Mouse (Mus musculus) ES-E14 (cell line): ENCODE measurements around the gene Rbm5. TPM values are rescaled to one million over a fixed set of nuclear protein-coding genes. Genes with fewer than 3 reads are reported as not detected.

ENCODE experiments used
- DNase-seq: peaks from one replicate; pipeline ENCODE4 v3.0.0-alpha.2; 2013; ENCODE audit warnings: low read depth, low spot score
- H3K27ac ChIP-seq: 2 replicates; pipeline ENCODE4 v1.5.1; 2012; ENCODE audit warnings: low read depth, mild to moderate bottlenecking, low read length, moderate library complexity, mixed read lengths; ENCODE audit not compliant: poor library complexity, insufficient read depth, severe bottlenecking
- H3K36me3 ChIP-seq: 2 replicates; pipeline ENCODE4 v1.6.1; 2012; ENCODE audit warnings: mild to moderate bottlenecking, low read length, moderate library complexity, mixed read lengths; ENCODE audit not compliant: control insufficient read depth, poor library complexity, insufficient read depth, severe bottlenecking
- H3K4me1 ChIP-seq, 2 experiments: fragments of 150-350 bp in 1 of 2; sonication (generic) in 1 of 2; 2 replicates each; pipeline ENCODE4 v1.6.1; 2012; ENCODE audit warnings: low read length in 2 of 2, mild to moderate bottlenecking in 1 of 2, mixed read lengths in 1 of 2; ENCODE audit not compliant: control insufficient read depth in 2 of 2, insufficient read depth in 2 of 2, poor library complexity in 1 of 2
- H3K4me3 ChIP-seq, 2 experiments: fragments of 150-350 bp in 1 of 2; sonication (generic) in 1 of 2; 2 replicates each; pipeline ENCODE4 v1.5.1; 2012; ENCODE audit warnings: low read length in 2 of 2, low read depth in 1 of 2, mild to moderate bottlenecking in 1 of 2, mixed read lengths in 1 of 2; ENCODE audit not compliant: insufficient read depth in 1 of 2, poor library complexity in 1 of 2, severe bottlenecking in 1 of 2
- H3K9ac ChIP-seq: 2 replicates; pipeline ENCODE4 v1.6.1; 2012; ENCODE audit warnings: low read depth, mild to moderate bottlenecking, low read length, mixed read lengths; ENCODE audit not compliant: poor library complexity, insufficient read depth, severe bottlenecking
- H3K9me3 ChIP-seq: fragments of 150-350 bp; sonication (generic); 2 replicates; pipeline ENCODE4 v1.6.1; 2012; ENCODE audit warnings: low read depth, mild to moderate bottlenecking, low read length; ENCODE audit not compliant: control insufficient read depth, insufficient read depth
- CHD2 ChIP-seq: IDR thresholded peaks from 2 replicates; pipeline ENCODE4 v1.6.1; 2014; ENCODE audit warnings: mild to moderate bottlenecking, low read depth, low read length, inconsistent platforms
- HCFC1 ChIP-seq: IDR thresholded peaks from 2 replicates; pipeline ENCODE4 v1.6.1; 2012; ENCODE audit warnings: low read length, inconsistent platforms, borderline replicate concordance; ENCODE audit not compliant: insufficient read depth
- MAFK ChIP-seq: IDR thresholded peaks from 2 replicates; pipeline ENCODE4 v1.6.1; 2014; ENCODE audit warnings: mild to moderate bottlenecking, low read depth, low read length, inconsistent platforms; ENCODE audit not compliant: insufficient read depth
- ZC3H11A ChIP-seq: IDR thresholded peaks from 2 replicates; pipeline ENCODE4 v1.6.1; 2012; ENCODE audit warnings: low read depth, mild to moderate bottlenecking, inconsistent platforms, low read length, borderline replicate concordance
- ZNF384 ChIP-seq: IDR thresholded peaks from 2 replicates; pipeline ENCODE4 v1.6.1; 2012; ENCODE audit warnings: low read depth, low read length, inconsistent platforms
- in situ Hi-C, 2 experiments: fragments of 600-800 bp; cut with MboI; formaldehyde crosslinking; loops; one replicate each; pipeline ENCODE4 v1.15.1; 2025; ENCODE audit warnings: low sequenced_read_pairs in 2 of 2, inconsistent platforms in 1 of 2; ENCODE audit not compliant: unreplicated experiment in 2 of 2
- total RNA-seq: library from RNA; depleted of rRNA; stranded (reverse); fragments of 300-350 nt; gene quantifications from 2 replicates; pipeline ENCODE4 v1.2.3, GENCODE M21; 2012

Gene Rbm5
- total RNA-seq, 1 experiment = 97.7 TPM

- Histone ChIP-seq H3K4me1 (peaks cover 4 to 22% of the 10 kb centered on the region in 2 experiments; a peak in 3 of 4 replicates), H3K36me3 (no peaks in the 10 kb centered on the region), H3K27ac (no peak overlapping the region), H3K9me3 (no peaks in the 10 kb centered on the region), H3K9ac (no peak overlapping the region), H3K4me3 (no peak overlapping the region)
- no peak for DNase-seq
- no peak for TF ChIP-seq CHD2
- no peak for TF ChIP-seq ZC3H11A
- no peak for TF ChIP-seq MAFK
- no peak for TF ChIP-seq HCFC1
- no peak for TF ChIP-seq ZNF384
- in situ Hi-C loops = no loop called here
Observed at GRCm38 (mm10) chr9:107715632-107716031, 55.2 kb downstream of the Rbm5 start.

GRCm38 (mm10) chr9:107714221-107714952, 56.4 kb downstream of the Rbm5 start:
- peaks cover 4 to 27% of the 10 kb centered on the region in 2 experiments; a peak in 3 of 4 replicates for H3K4me1 ChIP-seq
- H3K9ac ChIP-seq = 0 out of 2 replicates have a peak overlapping the region, but pooled peaks have one; percentile 10
- H3K9me3 ChIP-seq = no peaks in the 10 kb centered on the region
- TF ChIP-seq HCFC1 (no peak), ZC3H11A (no peak), ZNF384 (no peak), MAFK (no peak), CHD2 (no peak)
- in situ Hi-C loops = no loop called here
- H3K27ac ChIP-seq = no peak overlapping the region
- no peak for DNase-seq
- no peaks in the 10 kb centered on the region for H3K36me3 ChIP-seq
- peak overlapping the region; percentile 15 to 38; a peak in 3 of 4 replicates for H3K4me3 ChIP-seq

DNA sequence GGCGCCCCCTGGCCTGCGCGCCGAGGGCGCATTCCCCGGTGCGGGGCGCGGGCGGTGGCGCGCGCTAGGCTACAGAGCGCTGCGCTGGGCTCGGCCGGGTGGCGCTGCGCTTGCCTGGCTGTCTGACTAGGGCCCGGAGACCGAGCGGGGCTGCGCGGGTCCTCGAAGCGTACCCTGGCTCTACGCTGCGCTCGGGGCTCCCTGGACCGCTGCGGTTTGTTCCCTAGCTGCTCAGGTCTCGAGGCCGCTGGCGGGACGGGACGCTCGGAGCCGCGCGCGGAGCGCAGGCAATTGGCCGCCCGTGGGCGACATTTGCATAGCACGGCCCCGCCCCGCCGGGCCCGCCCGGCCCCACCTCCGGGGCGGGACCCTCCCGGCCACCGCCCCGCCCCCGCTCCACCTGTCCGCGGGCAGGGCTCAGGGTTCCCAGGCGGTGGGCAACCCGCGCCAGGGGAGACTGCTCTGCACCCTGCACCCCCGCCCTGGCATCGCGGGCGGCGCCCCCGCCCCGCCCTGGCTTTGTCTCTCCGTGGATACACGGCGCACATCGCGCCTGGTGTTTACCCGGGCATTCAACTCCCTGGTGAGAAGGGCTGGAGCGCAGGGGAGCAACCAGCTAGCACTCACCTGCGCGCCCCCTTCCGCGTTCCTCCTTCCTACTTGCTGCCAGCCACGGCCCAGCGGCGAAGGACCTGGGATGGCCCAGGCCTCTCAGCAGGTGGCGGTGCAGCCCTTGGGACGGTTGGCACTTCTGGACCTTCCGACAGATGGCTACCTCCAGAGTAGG, 60.9 kb downstream of the Rbm5 start, which contains the start of gene Sema3f:
Gene Sema3f (minus strand): TSS at position 779 of the 787 bp plus-strand sequence.
- Histone ChIP-seq H3K36me3 (no peaks in the 10 kb centered on the region), H3K9me3 (no peaks in the 10 kb centered on the region), H3K27ac (no peak within 1 kb of the TSS), H3K9ac (peak within 1 kb of the TSS; percentile 63), H3K4me1 (peaks cover 11 to 48% of the 10 kb centered on the region in 2 experiments), H3K4me3 (peak within 1 kb of the TSS; percentile 84 to 89)
- peak; percentile 67 for DNase-seq
- in situ Hi-C loops = no loop called here
- no peak for TF ChIP-seq CHD2
- TF ChIP-seq HCFC1 = no peak
- no peak for TF ChIP-seq ZNF384
- TF ChIP-seq ZC3H11A = no peak
- no peak for TF ChIP-seq MAFK

DNA sequence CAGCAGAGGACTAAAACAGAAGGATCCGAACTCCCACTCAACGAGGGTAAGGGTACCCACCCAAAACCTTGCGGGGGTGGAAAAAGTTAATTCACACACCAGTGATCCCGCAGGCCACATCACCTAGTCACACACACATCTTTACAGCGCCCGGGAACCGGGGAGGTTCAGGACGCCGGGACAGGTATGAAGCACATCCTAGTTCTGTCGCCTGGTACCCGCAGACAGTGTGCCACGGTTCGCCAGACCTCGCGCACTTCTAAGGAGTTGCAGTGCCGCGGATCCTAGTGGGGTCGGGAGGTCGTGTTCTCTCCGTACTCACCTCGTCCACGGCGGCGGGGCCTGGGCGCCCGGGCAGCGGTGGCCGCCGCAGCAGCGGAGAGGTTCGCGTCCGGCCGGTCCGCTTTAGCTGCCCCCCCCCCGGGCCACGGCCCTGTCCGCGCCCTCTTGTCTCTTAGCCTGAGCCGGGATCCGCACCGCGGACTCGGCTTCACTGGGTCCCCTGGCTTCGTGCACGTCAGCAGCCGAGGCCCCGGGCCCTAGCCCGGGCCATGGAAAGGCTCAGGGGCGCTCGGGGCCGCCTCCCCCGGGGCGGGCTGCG, 61.6 kb downstream of the Rbm5 start:
- Histone ChIP-seq H3K4me3 (peak overlapping the region; percentile 84 to 89), H3K9me3 (no peaks in the 10 kb centered on the region), H3K4me1 (peaks cover 10 to 47% of the 10 kb centered on the region in 2 experiments), H3K27ac (no peak overlapping the region), H3K36me3 (no peaks in the 10 kb centered on the region), H3K9ac (peak overlapping the region; percentile 63)
- no peak for DNase-seq
- in situ Hi-C loops = no loop called here
- TF ChIP-seq MAFK = no peak
- no peak for TF ChIP-seq ZNF384
